Mouse (Mus musculus): Measurements from ENCODE around the gene Arhgef33.
"Not testable (repeated sequence)": the region's sequence is repeated elsewhere in the genome, so short reads cannot be mapped to it uniquely, and the experiment has no call there.

Arhgef33 gene

GRCm38 (mm10) chr17:80307251-80307650 is at the start of gene Arhgef33:
Gene Arhgef33 (plus strand): TSS chr17:80307407.
- DNase-seq = no peak

- peak; percentile 73 to 77 for DNase-seq
Observed at GRCm38 (mm10) chr17:80267065-80267464, 40.1 kb upstream of the Arhgef33 start.

GRCm38 (mm10) chr17:80268151-80268550 is 39.1 kb upstream of the Arhgef33 start:
- no peak for DNase-seq

GRCm38 (mm10) chr17:80270622-80271021 is 36.6 kb upstream of the Arhgef33 start:
- DNase-seq = not testable (repeated sequence)

- DNase-seq = no peak
Observed at GRCm38 (mm10) chr17:80278255-80278654, 29.0 kb upstream of the Arhgef33 start.

DNA sequence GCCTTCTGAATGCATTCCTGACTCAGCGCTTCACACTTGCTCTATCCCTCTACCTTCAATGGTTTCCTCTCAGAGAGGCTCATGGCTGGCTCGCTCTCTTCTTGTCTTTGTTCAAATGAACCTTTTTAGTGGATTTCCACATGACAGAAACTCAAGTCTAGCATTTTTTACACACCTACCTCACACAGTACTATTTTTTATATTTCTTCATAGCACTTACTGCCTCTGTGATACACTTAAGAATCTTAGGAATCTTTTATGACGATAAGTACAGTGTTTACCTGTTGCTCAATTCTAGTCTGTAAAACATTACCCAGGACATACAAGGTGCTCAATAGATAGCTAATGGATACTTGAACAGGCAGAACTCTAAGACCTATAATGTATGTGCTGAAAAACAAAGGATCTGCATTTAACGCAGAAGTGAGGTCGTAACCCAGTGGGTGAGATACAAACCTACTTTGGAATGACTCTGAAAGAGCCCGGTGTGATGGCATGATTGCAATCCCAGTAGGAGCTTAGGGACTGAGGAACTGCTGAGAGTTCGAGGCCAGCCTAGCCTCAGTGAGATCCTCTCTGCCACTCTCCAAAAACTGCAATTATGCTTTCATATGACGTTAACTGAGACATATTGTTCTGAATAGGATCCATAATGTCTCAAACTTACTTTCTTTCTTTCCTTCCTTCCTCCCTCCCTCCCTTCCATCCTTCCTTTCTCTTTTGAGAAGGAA is 27.7 kb upstream of the Arhgef33 start:
- DNase-seq = no peak

GRCm38 (mm10) chr17:80284446-80284845 is 22.8 kb upstream of the Arhgef33 start:
- DNase-seq = no peak

GRCm38 (mm10) chr17:80288012-80288411 is 19.2 kb upstream of the Arhgef33 start:
- DNase-seq = no peak

DNA sequence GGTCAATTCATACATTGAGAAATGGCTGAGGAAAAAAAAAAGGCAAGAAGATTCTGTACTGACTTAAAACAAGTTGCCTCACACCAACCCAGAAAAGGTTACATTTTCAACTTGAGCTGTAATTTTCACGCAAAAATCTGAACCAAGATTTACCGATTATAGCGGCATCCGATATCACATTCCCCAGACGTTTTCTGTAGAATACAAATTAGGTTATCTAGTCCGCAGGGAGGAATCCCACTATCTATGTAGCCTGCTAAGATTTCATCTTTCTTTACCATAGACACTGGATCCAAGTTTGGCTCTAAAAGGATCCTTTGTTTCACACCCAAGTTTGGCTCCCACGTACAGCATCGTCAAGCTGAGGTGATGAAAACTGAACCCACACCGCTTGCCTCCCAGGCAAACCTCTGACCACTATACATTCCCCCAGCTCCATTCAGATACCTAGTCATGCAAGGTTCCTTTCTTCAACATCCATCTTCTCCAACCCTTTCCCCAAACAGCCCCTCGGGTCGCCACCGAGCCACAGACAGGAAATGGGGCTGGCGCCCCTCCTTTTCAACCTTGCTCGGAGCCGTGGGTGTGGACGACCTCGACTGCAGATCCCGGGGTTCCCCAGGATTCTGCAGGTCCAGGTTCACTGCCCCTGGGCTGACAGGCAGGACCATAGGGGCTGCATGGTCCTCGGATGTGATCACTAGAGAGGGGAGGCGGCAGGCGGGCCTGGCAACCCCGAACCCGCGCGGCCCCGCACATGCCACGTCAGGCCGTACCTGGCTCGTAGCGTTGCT is 17.7 kb upstream of the Arhgef33 start:
- no peak for DNase-seq

DNA sequence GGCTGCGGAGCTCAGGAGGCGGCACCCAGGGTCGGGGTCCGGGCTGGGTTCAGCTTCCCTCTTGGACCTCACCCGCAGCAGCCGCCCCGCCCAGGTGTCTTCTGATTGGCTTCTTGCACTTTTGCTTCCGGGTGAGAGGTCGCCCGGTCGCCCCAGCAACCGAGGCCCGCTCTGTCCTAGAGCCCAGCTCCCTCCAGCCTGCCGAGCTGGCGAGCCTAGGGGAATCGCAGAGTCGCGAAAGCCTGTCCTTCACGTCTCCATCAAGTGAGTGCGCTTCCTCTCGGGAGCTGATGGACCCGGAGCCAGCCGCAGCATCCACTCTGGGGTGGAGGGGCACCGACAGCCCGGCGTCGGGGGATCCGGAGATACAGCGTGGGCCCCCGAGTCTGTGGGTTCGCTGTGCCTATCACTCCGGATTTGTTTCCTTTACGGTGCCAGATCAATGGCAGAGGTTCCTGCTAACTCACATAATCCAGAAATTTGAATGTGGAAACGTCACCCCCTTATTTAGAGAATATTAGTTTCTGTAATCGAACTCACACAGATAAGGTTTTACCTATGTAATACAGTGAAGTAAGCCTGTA is 17.0 kb upstream of the Arhgef33 start, which contains the start of the genes Morn2 and Dhx57:
Gene Morn2 (plus strand): TSS at position 130 of the 584 bp plus-strand sequence.
Gene Dhx57 (minus strand): TSS at position 403 of the 584 bp plus-strand sequence.
- peak; percentile 98 to 99 for DNase-seq

DNA sequence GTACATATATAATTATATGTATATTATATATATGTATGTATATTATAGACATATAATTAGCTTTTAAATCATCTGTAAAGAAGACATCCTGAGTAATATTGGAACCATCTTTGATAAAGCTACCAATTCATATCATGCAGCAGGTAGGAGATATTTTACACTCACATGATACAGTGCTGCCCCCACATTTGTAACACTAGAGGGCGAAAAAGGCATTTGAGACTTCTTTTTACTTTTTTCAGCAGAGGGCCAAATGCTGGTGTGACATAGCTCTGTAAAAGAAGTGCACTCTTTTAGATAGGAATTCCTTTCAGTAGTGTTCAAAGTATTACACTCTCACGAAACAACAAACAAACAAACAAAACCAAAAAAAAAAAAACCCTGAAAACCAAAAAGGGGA is 16.1 kb upstream of the Arhgef33 start:
- DNase-seq = peak; percentile 26 to 32

- no peak for DNase-seq
Observed at GRCm38 (mm10) chr17:80295258-80295657, 11.9 kb upstream of the Arhgef33 start.

- DNase-seq = no peak
Observed at GRCm38 (mm10) chr17:80298844-80299243, 8.4 kb upstream of the Arhgef33 start.

- DNase-seq = no peak
Observed at GRCm38 (mm10) chr17:80311761-80312160, 4.6 kb downstream of the Arhgef33 start.

- DNase-seq = no peak
Observed at GRCm38 (mm10) chr17:80312405-80312804, 5.2 kb downstream of the Arhgef33 start.

GRCm38 (mm10) chr17:80322228-80322627 is 15.0 kb downstream of the Arhgef33 start:
- no peak for DNase-seq

DNA sequence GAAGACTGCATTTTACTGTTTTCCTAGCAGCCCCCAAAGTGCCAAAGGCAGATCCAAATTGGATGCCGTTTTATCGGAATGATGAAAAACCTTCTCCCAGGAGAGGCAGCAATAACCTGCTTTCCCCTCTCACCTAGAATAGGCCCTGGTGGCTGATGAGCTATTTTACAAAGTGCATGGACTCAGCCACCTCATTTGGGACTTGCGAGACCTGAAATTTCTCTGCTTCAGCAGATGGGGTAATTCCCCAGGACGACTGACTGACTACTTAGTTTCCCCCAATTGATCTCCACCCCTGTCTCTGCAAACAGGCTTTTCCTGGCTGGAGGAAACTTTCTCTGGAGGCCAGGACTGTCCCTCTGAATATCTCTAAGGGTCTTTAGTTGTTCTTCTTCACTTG is 15.8 kb downstream of the Arhgef33 start:
- DNase-seq = no peak

GRCm38 (mm10) chr17:80323658-80324057 is 16.5 kb downstream of the Arhgef33 start:
- DNase-seq = no peak

GRCm38 (mm10) chr17:80324521-80324920 is 17.3 kb downstream of the Arhgef33 start:
- DNase-seq = no peak

DNA sequence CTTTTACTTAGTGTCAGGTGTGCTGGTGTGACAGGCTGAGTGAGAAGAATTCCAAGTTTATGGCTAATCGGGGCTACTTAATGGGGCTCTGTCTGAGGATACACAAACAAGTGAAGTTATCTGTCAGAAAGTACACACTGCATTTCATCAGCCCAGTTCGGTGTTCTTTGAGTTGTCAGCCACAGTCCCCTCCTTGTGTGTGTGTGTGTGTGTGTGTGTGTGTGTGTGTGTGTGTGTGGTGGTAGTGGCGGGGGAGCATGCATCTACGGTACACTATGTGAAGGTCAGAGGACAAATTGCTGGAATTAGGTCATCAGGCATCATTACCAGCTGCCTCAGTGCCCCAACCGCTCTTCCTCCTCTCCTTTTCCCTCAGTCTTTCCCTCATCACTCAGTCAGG is 18.2 kb downstream of the Arhgef33 start:
- no peak for DNase-seq

- no peak for DNase-seq
Observed at GRCm38 (mm10) chr17:80326431-80326830, 19.2 kb downstream of the Arhgef33 start.

DNA sequence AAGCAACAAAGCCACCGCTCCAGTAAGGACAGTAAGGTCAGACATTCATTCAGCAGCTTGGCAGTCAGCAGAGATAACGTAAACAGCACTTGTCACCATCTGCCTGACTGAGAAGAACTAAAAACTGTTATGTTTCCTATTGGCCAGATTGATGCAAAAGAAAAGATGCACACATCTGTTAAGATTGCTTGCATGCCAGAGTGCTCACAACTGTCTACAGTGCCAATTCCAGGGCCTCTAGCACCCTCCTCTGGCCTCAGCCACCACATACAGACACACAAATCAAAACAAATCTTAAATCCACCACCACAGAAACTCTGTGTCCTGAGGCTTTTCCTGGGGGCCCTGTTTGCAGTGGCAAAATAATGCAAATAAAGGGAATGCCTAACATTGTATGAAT is 25.2 kb downstream of the Arhgef33 start:
- no peak for DNase-seq

GRCm38 (mm10) chr17:80345277-80345676 is 38.1 kb downstream of the Arhgef33 start:
- DNase-seq = no peak
